Mouse (Mus musculus): ENCODE results near the gene Btbd35f10.
"Not testable (repeated sequence)": the region's sequence is repeated elsewhere in the genome, so short reads cannot be mapped to it uniquely, and the experiment has no call there.

The Btbd35f10 gene

DNA sequence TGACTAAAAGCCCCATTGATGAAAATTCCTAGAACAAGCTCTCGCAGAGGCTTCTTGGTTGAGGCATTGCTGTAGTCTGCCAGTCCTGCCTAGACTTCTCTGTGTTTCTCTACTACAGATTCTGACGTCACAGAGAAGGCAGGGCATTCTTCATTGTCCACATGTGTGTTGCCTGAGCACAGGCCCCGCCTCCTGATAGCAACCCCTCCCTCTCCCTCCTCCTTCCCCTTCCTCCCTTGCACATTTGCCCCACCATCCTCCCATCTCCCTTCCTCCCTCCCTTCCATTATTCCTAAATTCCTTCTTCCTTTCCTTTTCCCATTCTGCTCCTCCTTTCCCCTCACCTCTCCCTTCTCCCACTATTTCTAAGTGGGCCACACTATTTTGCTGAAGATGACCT lies at the start of gene Btbd35f10:
Gene Btbd35f10, minus strand, starts transcription at position 101 of the 400 bp plus-strand sequence.
- not testable (repeated sequence) for DNase-seq (ENCODE audit: low spot score)

Data from T-cell, adult 2 months (primary cell).